Mouse (Mus musculus): Measurements from ENCODE around the gene Numbl. TPM values are rescaled to one million over a fixed set of nuclear protein-coding genes. Genes with fewer than 3 reads are reported as not detected.

The Numbl gene
- polyA plus RNA-seq, 2 experiments, result 25.2 to 83.6 TPM

DNA sequence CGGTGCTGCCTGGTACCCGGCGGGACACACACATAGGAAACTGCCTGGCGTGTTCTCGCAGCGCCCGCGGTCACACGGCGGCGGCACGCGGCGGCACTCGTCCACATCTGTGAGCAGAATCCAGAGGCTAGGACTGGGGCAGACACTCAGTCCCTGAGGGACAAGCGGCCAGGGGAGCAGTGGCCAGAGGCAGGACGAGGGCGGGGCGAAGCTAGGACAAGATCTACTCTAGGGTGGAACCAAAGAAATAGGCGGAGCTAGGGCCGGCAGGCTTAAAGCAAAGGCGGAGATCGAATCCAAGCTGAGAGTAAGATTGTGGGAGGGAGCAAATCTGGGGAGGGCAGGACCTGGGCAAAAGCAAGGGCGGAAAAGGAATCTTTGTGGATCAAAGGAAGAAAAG, 67.5 kb downstream of the Numbl start:
- Histone ChIP-seq H3K9me3 (ENCODE audit: control insufficient read depth, low read length) (no peaks in the 10 kb centered on the region), H3K9ac (ENCODE audit: low read depth, low read length, severe bottlenecking) (no peak overlapping the region), H3K27me3 (ENCODE audit: control insufficient read depth, insufficient read depth, low read length) (peaks cover 41% of the 10 kb centered on the region), H3K4me2 (replicated peaks; ENCODE audit: low read depth, low read length, severe bottlenecking) (peak overlapping the region; percentile 46), H3K4me1 (ENCODE audit: control insufficient read depth, insufficient read depth, low read length) (peaks cover 22% of the 10 kb centered on the region), H3K36me3 (ENCODE audit: control insufficient read depth, insufficient read depth, low read length) (peaks cover 8% of the 10 kb centered on the region), H3K27ac (replicated peaks; ENCODE audit: low read depth, low read length) (no peak overlapping the region), H3K4me3 (replicated peaks; ENCODE audit: low read length) (peak overlapping the region; percentile 28)
- no peak for DNase-seq (ENCODE audit: low spot score)
- no peak for ATAC-seq (ENCODE audit: low FRiP score, low read depth)
- WGBS, result 3% methylated on average over 24 of the region's 24 CpGs
- no peak for TF ChIP-seq POLR2A (IDR thresholded peaks at IDR 0.05; ENCODE audit: borderline replicate concordance, extremely low read depth, insufficient read depth, insufficient read length)

DNA sequence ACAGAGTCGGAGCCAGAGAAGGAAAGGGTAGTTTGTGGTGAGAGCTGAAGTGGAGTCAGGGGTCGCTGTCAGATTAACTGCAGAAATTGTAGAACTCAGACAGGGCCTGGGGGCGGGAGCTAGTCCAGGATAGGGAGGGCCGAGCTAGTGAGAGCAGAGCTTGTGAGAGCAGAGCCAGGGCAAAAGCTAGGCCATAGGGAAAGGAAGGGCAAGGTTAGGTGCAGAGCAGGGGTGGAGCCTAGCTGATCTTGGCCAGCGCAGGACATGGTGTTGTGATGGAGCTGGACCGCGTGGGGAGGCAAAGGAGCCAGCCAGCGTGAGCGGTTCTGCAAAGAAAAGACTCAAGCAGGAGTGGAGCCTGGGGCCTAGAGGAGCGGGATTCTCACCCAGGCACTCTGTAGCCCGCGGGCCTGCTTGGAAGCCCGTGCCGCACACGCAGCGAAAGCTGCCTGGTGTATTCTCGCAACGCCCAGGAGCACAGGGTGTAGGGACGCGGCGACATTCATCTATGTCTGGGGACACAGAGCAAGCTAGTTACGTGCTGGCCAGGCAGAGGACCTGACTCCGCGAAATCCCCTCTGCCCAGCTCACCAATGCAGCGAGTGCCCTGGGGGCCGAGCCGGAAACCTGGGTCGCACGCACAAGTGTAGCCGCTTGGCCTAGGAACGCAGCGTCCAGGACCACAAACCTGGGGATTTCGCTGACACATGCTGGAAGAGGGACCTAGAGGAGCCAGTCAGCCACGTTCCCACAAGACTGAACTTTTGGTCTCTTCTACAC, 68.1 kb downstream of the Numbl start:
- H3K4me3 ChIP-seq (replicated peaks; ENCODE audit: low read length), result peak overlapping the region; percentile 28
- no peaks in the 10 kb centered on the region for H3K9me3 ChIP-seq (ENCODE audit: control insufficient read depth, low read length)
- peaks cover 47% of the 10 kb centered on the region for H3K27me3 ChIP-seq (ENCODE audit: control insufficient read depth, insufficient read depth, low read length)
- no peak overlapping the region for H3K27ac ChIP-seq (replicated peaks; ENCODE audit: low read depth, low read length)
- 38% methylated on average over 34 of the region's 34 CpGs for WGBS
- peak overlapping the region; percentile 46 for H3K4me2 ChIP-seq (replicated peaks; ENCODE audit: low read depth, low read length, severe bottlenecking)
- DNase-seq (ENCODE audit: low spot score) (no peak), ATAC-seq (ENCODE audit: low FRiP score, low read depth) (no peak)
- peaks cover 8% of the 10 kb centered on the region for H3K36me3 ChIP-seq (ENCODE audit: control insufficient read depth, insufficient read depth, low read length)
- peaks cover 24% of the 10 kb centered on the region for H3K4me1 ChIP-seq (ENCODE audit: control insufficient read depth, insufficient read depth, low read length)
- 0 out of 2 replicates have a peak overlapping the region, but pooled peaks have one; percentile 16 for H3K9ac ChIP-seq (ENCODE audit: low read depth, low read length, severe bottlenecking)
- no peak for TF ChIP-seq POLR2A (IDR thresholded peaks at IDR 0.05; ENCODE audit: borderline replicate concordance, extremely low read depth, insufficient read depth, insufficient read length)

- peaks cover 35% of the 10 kb centered on the region for H3K4me1 ChIP-seq (ENCODE audit: control insufficient read depth, insufficient read depth, low read length)
- 93% methylated on average over 8 of the region's 8 CpGs for WGBS
- no peak overlapping the region for H3K4me2 ChIP-seq (replicated peaks; ENCODE audit: low read depth, low read length, severe bottlenecking)
- H3K36me3 ChIP-seq (ENCODE audit: control insufficient read depth, insufficient read depth, low read length), result peaks cover 5% of the 10 kb centered on the region
- H3K27ac ChIP-seq (replicated peaks; ENCODE audit: low read depth, low read length), result no peak overlapping the region
- H3K27me3 ChIP-seq (ENCODE audit: control insufficient read depth, insufficient read depth, low read length), result peaks cover 59% of the 10 kb centered on the region
- no peak overlapping the region for H3K4me3 ChIP-seq (replicated peaks; ENCODE audit: low read length)
- DNase-seq (ENCODE audit: low spot score), result no peak
- ATAC-seq (ENCODE audit: low FRiP score, low read depth), result no peak
- no peak overlapping the region for H3K9ac ChIP-seq (ENCODE audit: low read depth, low read length, severe bottlenecking)
- no peak for TF ChIP-seq POLR2A (IDR thresholded peaks at IDR 0.05; ENCODE audit: borderline replicate concordance, extremely low read depth, insufficient read depth, insufficient read length)
- H3K9me3 ChIP-seq (ENCODE audit: control insufficient read depth, low read length), result no peaks in the 10 kb centered on the region
Observed at GRCm38 (mm10) chr7:27327500-27327899, 69.3 kb downstream of the Numbl start.

GRCm38 (mm10) chr7:27328161-27328560, 69.9 kb downstream of the Numbl start:
- 84% methylated on average over 11 of the region's 11 CpGs for WGBS
- no peak overlapping the region for H3K4me2 ChIP-seq (replicated peaks; ENCODE audit: low read depth, low read length, severe bottlenecking)
- no peak for TF ChIP-seq POLR2A (IDR thresholded peaks at IDR 0.05; ENCODE audit: borderline replicate concordance, extremely low read depth, insufficient read depth, insufficient read length)
- H3K27ac ChIP-seq (replicated peaks; ENCODE audit: low read depth, low read length), result no peak overlapping the region
- H3K9me3 ChIP-seq (ENCODE audit: control insufficient read depth, low read length), result no peaks in the 10 kb centered on the region
- H3K4me3 ChIP-seq (replicated peaks; ENCODE audit: low read length), result no peak overlapping the region
- no peak for DNase-seq (ENCODE audit: low spot score)
- no peak overlapping the region for H3K9ac ChIP-seq (ENCODE audit: low read depth, low read length, severe bottlenecking)
- H3K27me3 ChIP-seq (ENCODE audit: control insufficient read depth, insufficient read depth, low read length), result peaks cover 65% of the 10 kb centered on the region
- no peak for ATAC-seq (ENCODE audit: low FRiP score, low read depth)
- peaks cover 5% of the 10 kb centered on the region for H3K36me3 ChIP-seq (ENCODE audit: control insufficient read depth, insufficient read depth, low read length)
- peaks cover 42% of the 10 kb centered on the region for H3K4me1 ChIP-seq (ENCODE audit: control insufficient read depth, insufficient read depth, low read length)

DNA sequence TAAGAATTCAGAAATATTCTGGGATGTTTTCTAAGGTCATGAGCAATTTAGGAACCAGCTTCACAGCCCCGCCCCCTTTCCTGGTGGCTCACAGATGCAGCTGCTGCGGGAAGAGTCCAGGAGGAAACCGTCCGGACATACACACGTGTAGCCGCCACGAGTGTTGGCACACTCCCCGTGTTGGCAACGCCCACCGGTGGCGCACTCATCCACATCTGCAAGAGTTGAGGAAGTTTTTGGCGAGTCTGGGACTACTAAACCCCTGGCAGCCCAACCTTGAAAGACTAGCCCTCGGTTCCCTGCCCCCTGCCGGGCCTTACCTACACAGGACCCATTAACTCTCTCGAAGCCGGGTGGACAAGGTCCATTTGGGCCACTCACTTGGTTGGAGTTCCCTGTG, 70.4 kb downstream of the Numbl start:
- Histone ChIP-seq H3K9ac (ENCODE audit: low read depth, low read length, severe bottlenecking) (no peak overlapping the region), H3K4me2 (replicated peaks; ENCODE audit: low read depth, low read length, severe bottlenecking) (no peak overlapping the region), H3K4me3 (replicated peaks; ENCODE audit: low read length) (no peak overlapping the region), H3K27me3 (ENCODE audit: control insufficient read depth, insufficient read depth, low read length) (peaks cover 67% of the 10 kb centered on the region), H3K9me3 (ENCODE audit: control insufficient read depth, low read length) (no peaks in the 10 kb centered on the region), H3K27ac (replicated peaks; ENCODE audit: low read depth, low read length) (no peak overlapping the region), H3K36me3 (ENCODE audit: control insufficient read depth, insufficient read depth, low read length) (peaks cover 5% of the 10 kb centered on the region), H3K4me1 (ENCODE audit: control insufficient read depth, insufficient read depth, low read length) (peaks cover 44% of the 10 kb centered on the region)
- WGBS, result 35% methylated on average over 16 of the region's 16 CpGs
- TF ChIP-seq POLR2A (IDR thresholded peaks at IDR 0.05; ENCODE audit: borderline replicate concordance, extremely low read depth, insufficient read depth, insufficient read length), result no peak
- ATAC-seq (ENCODE audit: low FRiP score, low read depth), result no peak
- DNase-seq (ENCODE audit: low spot score), result no peak
